Mouse (Mus musculus) c-Kit-positive CD71-positive TER-119-negative erythroid progenitor cells, embryonic 14.5 days (primary cell): ENCODE measurements around the gene C1s1.
"Not testable (repeated sequence)": the region's sequence is repeated elsewhere in the genome, so short reads cannot be mapped to it uniquely, and the experiment has no call there.

Experiments
- DNase-seq: peaks from one replicate; pipeline ENCODE4 v3.0.0-alpha.2; 2013; ENCODE audit warnings: low read depth

C1s1 gene

DNA sequence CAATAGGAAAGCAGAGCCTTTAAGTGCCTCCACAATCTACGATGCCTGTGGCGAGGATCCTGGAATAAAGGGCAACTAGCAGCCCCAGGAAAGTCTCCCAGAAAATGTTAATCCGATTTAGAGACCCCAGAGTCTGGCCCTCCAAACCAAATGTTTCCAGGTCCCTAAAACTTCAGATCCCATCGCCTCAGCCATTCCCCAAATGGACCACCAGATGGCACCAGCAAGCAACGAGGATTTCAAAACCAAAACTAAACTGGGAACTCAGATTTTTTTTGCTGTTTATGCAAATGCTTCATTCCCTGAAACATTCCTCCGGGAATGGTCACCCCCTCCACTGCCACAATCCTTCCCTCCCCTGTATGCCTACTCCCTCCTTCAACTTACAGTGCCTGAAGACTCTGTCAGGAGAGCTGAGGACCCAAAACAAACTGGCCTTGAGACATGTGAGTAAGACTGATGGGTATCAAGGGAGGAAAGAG, 29.8 kb downstream of the C1s1 start, which contains the start of gene C1ra:
Gene C1ra, plus strand, starts transcription at position 51 of the 482 bp plus-strand sequence.
- peak; percentile 25 for DNase-seq

DNA sequence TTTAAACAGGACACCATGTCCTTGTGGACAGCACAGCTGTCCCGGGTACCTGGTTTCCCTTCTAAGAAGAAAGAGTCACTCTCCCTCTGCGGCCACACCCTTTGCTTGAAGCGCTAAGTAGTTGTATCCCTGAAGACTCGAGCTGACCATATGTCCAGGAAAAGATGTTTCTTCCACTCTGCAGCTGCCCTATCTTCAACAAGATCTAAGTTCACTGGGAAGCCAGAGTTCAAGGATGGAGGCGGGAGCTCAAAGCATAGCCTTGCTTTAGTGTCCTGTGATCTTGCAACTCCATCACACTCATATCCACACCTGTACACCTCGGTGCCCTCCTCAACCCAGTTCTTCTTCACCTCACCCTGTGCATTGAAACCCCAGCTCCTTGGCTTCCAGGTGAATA, 30.2 kb downstream of the C1s1 start:
- DNase-seq: no peak

DNA sequence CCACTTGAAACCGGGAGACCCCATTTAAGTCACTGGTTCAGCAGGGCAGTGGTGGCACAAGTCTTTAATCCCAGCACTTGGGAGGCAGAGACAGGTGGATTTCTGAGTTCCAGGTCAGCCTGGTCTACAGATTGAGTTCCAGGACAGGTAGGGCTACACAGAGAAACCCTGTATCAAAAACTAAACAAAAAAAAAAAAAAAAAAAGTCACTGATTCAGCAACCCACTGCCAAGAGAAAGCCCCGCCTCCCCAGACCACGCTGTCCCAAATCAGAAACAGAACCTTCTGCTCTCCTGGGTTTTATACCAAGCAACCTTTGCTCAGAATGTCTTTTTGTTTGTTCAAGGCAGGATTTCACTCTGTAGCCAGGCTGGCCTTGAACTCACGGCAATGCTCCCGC, 33.0 kb downstream of the C1s1 start:
- DNase-seq: not testable (repeated sequence)

- no peak for DNase-seq
These were observed 33.9 kb downstream of the C1s1 start for GRCm38 (mm10) chr6:124508292-124508691.

DNA sequence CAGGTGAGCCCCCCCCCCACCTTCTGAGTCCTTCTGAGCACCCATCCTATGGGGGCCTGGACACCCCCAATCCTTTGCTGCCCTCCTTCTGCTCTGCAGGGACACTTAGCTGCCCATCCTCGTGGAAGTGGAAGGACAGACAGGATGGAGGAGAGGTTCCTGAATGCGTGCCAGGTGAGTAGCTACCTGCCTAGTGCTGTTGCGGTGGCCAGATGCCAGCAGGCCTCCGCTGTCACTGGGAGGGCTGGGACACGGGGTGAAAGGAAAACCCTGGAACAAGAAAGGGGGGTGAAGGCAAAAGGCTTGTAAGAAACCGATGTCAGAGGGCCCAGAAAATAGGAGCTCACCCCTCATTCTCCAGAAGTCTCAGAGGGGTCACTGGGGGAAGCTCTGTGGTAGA, 35.2 kb downstream of the C1s1 start:
- DNase-seq: no peak

DNA sequence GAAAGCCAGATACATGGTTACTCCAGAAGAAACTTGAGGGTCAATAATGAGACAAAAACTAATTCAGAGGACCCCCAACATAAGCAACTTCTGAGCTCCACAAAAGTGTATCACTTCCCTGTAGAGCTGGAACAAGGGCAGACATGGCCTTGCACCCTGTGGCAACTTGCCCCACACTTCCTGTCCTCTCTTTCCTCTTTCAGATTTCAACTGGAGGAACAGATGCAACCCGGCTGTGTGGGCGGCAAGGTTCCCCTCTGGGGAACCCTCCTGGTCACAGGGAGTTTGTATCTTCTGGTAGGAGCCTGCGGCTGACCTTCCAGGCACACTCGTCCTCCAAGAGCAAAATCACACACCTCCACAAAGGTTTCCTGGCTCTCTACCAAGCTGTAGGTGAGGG, 37.1 kb downstream of the C1s1 start:
- no peak for DNase-seq

DNA sequence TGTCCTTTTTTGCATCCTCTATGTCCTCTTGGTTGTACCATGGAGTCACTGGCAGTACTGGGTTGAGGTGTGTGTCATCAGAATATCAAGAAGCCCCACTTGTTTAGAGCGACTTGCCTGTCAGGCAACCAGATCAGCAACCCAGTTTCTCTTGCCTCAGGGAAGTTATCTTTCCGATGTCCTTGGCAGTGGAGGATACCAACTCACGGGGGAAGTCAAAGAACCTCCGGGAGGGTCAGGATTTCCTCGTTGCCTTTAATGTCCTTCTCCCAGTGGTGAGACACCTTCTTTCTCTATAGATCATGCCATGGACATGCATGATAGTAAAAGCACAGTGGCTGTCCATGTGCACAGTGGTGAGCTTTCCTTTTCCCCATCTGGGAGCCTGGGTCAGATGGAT, 40.1 kb downstream of the C1s1 start:
- no peak for DNase-seq

- DNase-seq: no peak
These were observed 40.7 kb downstream of the C1s1 start for GRCm38 (mm10) chr6:124501473-124501872.

DNA sequence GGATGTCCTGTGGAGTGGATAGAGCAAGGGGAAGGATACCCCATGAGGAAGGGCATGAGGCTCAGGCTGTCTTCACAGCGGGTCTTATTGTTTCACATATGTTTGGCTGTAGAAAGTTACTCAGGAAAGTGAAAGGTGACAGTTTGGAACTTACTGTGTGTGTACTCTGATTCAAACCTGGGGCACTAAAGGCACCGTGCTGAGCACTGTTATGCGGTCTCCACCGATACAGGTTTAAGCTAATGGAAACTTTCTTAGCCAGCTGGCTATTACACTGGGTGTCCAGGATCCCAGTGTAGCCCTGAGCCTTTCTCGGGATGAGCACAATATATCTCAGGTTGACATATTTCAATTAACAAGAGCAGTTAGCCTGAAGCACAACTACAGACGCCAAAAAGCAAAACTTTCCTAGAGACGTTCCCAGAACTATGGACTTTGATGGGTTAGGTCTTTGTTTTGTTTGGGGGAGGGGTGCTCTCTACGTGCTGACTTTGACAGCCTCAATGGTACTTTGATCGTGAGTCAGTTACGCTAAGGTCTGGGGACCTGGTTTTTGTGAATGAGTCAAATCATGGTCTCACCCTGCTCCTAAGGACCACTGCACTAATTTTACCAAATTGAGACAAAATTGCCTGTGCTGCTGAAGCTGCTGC, 42.1 kb downstream of the C1s1 start:
- no peak for DNase-seq

DNA sequence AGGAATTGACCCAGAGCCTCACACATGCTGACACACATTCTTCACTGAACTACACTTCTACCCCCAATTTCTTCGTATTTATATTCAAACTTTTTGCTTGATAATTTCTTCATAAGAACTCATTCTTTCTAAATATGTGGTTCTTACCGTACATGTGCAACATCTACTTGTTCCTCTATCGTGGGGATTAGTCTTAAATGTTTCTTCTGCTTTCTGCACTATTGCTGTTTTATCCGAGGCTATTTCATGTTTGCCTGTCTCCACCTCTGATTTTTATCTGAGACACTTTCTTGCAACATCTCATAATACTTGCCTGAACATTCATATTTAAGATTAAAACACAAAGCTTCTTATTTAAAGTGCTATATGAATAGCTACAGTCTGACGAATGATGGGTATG, 46.1 kb downstream of the C1s1 start:
- DNase-seq: no peak

DNA sequence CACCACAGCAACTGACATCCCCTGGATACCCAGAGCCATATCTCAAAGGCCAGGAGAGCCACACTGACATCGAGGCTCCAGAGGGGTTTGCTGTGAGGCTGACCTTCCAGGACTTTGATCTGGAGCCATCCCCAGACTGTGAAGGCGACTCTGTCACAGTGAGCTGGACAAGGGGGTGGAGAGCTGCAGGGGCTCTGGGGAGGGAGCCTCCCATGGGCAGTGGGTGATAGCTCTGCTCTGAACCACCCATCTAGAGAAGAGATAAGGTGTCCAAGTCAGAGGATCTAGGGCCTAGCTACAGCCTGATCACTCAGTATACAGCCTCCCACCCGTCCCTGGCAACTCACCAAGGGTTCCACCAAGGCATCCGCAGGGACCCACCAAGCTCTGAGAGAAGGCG, 48.3 kb downstream of the C1s1 start:
- DNase-seq: no peak

DNA sequence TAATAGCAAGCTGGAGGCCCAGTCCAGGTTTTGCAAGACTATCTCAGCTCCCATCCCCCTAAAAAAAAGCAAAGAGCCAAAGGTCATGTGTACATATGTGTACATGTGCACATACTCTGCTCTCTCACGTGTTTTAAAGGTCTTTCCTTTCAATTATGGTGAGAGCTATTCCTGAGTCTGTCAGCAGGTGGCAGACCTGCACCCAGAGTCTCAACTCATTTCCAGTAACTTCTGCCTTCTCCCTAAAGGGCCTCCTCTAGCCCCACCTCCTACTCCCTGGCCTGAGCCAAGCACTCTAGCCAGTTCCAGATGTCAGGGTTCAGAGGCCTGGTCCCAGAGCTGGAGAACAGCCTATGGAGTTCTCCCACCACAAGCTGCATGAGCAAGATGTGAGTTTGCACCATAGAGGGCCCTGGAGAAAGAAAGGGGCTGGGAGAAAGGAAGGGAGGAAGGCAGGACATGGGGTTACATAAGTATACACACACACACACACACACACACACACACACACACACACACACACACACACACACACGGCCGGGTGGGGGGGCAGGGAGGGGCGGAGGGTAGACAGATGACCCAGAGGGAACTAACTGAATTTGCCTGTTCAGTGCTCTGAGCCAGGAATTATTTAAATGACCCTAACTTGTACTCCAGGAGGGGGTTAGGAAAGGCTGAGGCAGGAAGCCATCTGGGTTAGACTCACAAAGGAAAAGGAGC, 49.2 kb downstream of the C1s1 start, which contains the start of gene C1rl:
Gene C1rl, plus strand, starts transcription at position 272 of the 720 bp plus-strand sequence.
- DNase-seq: peak; percentile 85

GRCm38 (mm10) chr6:124491427-124491826, 50.7 kb downstream of the C1s1 start:
- no peak for DNase-seq

DNA sequence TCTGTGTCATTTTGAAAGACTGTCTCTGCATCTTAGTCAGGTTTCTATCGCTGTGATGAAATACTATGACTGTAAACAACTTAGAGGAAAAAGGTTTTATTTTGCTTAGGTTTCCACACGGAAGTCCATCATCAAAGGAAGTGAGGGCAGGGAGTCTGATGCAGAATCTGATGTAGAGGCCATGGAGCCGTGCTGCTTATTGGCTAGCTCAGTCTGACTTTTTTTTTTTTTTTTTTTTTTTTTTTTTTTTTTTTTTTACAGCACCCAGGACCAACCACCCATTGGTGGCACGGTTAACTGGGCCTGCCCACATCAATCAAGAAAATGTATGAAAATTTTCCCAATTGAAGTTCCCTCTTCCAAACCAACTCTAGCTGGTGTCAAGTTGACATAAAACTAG, 53.2 kb downstream of the C1s1 start:
- no peak for DNase-seq

GRCm38 (mm10) chr6:124487509-124487908, 54.6 kb downstream of the C1s1 start:
- no peak for DNase-seq

- DNase-seq: no peak
These were observed 56.6 kb downstream of the C1s1 start for GRCm38 (mm10) chr6:124485414-124486144.

GRCm38 (mm10) chr6:124484851-124485250, 57.3 kb downstream of the C1s1 start:
- DNase-seq: no peak

DNA sequence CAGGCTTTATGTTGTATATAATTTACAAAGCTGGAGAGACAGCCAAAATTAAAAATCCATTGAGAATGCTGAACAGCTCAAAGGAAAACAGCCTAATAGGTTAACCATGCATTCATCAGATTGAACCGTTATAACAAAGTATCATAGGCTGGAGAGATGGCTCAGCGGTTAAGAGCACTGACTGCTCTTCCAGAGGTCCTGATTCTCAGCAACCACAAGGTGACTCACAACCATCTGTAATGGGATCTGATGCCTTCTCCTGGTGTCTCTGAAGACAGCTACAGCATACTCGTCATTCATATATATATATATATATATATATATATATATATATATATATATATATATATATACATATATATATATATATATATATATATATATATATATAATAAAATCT, 58.3 kb downstream of the C1s1 start:
- DNase-seq: not testable (repeated sequence)

DNA sequence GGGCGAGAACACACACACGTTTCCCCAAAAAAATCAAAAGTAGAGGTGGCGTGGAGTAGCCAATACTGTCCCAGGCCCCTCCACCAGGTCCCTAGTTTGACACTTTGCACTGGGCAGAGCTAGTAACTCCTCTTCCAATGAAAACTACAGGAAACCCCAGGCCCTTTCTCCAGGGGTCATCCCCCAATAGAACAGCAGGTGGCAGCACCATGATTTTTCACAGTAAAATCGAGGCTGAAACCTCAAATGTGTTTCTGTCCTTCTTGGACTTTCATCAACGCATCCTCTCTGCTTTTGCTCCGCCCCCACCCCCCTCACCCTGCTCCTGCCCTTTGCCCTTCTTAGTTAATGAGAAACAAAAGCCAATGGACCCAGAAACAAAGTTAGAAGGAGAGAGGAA, 60.6 kb downstream of the C1s1 start:
- DNase-seq: no peak
